Mouse (Mus musculus): ENCODE data around the gene Olfr798.

Gene Olfr798

DNA sequence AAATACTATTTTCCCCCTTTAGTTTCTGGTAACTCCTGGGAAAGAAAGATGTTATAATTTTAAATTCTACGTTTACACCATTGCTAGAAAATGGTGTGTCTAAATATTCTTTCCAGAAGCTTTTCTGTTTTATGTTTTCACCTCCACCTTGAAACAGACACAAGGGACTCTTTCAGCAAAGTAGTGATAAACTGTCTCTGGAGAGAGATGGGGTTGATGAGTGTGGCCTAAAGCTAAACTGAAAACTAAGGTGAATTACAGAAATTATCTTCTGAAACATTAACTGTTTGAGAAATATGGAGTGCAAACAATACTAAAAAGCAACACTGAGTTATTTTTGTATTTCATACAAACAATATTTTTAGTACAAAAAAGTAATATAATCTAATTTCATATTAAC lies at the start of gene Olfr798:
Gene Olfr798 (minus strand): TSS at position 101 of the 400 bp plus-strand sequence.
- DNase-seq = no peak

DNA sequence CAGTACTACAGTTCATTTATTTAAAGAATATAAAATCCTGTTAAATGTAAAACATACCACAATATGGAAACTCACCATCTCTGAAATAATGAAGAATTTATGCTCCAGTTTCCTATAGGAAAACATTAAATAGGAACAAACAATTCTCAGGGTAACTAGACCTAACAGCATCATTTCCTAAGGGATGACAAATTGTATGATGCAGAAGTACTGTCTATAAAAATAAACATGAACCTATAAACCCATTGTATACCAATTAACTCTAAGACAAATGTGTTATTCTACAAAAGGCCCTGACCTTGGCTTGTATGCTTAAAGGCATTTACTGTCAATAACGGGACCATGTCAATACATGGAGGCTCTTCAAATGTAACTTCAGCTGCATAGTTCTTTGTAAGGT lies 46.0 kb upstream of the Olfr798 start, which contains the start of gene Olfr801:
Gene Olfr801 (minus strand): TSS at position 101 of the 400 bp plus-strand sequence.
- no peak for DNase-seq

GRCm38 (mm10) chr10:129657394-129657793 lies 29.7 kb upstream of the Olfr798 start, which contains the start of gene Olfr800:
Olfr800 (plus strand) TSS chr10:129657694.
- no peak for DNase-seq

- DNase-seq = peak; percentile 1
These were observed 24.0 kb upstream of the Olfr798 start for GRCm38 (mm10) chr10:129651763-129652162.

DNA sequence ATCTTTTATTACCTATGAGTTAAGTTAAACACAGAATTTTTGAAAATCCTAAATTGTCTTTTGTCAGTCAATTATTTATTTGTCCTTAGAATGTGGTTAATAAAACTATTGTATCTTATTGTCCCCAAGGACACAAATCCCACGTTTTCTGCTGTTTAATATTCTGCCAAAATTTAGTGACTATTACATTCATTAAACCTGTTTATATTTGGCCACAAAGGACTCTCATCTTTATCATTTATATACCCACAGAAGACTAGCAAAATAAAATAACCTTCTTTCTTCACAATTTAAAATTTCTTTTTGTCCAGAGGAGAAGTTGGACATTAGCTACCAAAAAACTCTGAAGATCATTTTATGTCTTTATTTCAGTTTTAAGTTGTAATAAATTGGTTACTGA lies 9.4 kb upstream of the Olfr798 start, which contains the start of gene Olfr799:
Gene Olfr799 (plus strand): TSS at position 301 of the 400 bp plus-strand sequence.
- no peak for DNase-seq

DNA sequence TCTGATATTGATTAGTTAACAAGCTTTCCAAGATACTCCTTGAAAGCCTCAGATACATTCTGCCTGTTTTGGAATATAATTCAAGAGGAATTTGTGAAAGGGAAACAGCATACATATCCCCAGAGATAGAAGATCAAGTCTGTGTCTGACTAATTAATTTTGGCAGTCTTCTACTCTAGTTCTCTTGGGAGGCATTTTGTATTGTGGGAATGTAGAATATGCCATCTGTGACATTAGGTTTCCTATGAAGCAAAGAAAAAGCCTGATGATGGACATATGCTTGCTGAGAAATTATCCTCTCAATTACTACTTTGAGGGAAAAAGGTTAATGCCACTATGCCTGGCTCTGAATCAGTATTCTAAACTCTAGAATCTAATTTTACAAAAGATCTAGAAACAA lies 4.5 kb downstream of the Olfr798 start:
- no peak for DNase-seq

DNA sequence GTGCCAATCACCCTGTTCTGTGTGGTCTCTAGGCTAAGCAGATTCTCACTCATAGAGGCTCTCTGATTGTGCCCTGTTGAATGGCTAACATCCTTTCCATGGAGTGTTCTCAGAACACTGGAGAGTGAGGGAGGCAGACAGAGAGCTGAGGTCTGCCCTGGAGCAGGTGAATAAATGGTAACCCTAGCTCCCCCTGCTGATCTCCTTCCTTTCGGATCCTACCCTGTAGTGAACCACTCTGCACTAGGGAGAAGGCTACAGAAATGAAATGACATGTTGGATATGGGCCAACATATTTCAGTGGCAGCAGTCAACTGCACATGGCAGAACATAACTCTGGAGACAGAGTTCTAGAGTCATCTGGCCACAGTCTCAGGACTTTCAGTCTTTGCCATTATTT lies 6.0 kb downstream of the Olfr798 start:
- no peak for DNase-seq

GRCm38 (mm10) chr10:129612470-129612869 lies 15.3 kb downstream of the Olfr798 start, which contains the start of gene Olfr796:
Olfr796 (minus strand) TSS chr10:129612570.
- no peak for DNase-seq

DNA sequence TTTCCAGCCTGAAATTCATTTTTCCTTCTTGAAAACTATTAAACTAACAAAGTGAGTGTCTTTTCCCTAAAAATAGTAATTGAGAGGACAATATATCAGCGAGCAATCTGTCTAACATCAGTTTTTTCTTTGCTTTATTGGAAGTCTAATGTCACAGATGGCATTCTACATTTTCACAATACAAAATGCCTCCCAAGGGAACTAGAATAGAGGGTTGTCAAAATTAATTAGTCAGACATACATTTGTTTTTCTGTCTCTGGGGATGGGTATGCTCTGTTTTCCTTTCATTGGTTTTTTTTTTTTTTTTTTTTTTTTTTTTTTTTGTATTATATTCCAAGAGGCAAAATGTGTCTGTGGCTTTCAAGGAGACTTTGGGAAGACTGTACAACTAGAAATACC lies 50.7 kb downstream of the Olfr798 start:
- DNase-seq = no peak

All from kidney, adult 9 months (tissue).